Mouse (Mus musculus) lung, postnatal 0 days (tissue): ENCODE data around the gene Gabarap. TPM values are rescaled to one million over a fixed set of nuclear protein-coding genes. Genes with fewer than 3 reads are reported as not detected.

ENCODE experiments used
- ATAC-seq: fragments of 200-750 bp; cut with Nextera tagmentation; 2 replicates; pipeline ENCODE4 v1.8.0; 2017; ENCODE audit warnings: moderate library complexity
- DNase-seq: peaks from one replicate; pipeline ENCODE4 v3.0.0-alpha.2; 2016; ENCODE audit warnings: low spot score
- H3K27ac ChIP-seq: fragments of 300-500 bp; sonication (generic); 2 replicates; pipeline ENCODE4 v1.5.1; 2014; ENCODE audit warnings: antibody characterized with exemption, mild to moderate bottlenecking, low read length, mixed read lengths
- H3K27me3 ChIP-seq: fragments of 300-500 bp; sonication (generic); replicated peaks from 2 replicates; pipeline ENCODE4 v1.6.1; 2014; ENCODE audit warnings: low read length, mixed read lengths; ENCODE audit not compliant: insufficient read depth
- H3K36me3 ChIP-seq: fragments of 300-500 bp; sonication (generic); 2 replicates; pipeline ENCODE4 v1.6.1; 2014; ENCODE audit warnings: low read length, mixed read lengths; ENCODE audit not compliant: insufficient read depth
- H3K4me1 ChIP-seq: fragments of 300-500 bp; sonication (generic); 2 replicates; pipeline ENCODE4 v1.6.1; 2014; ENCODE audit warnings: antibody characterized with exemption, low read depth, low read length, mixed read lengths; ENCODE audit not compliant: insufficient read depth
- H3K4me2 ChIP-seq: fragments of 300-500 bp; sonication (generic); replicated peaks from 2 replicates; pipeline ENCODE4 v1.6.1; 2014; ENCODE audit warnings: low read depth, mild to moderate bottlenecking, low read length, moderate library complexity, mixed read lengths
- H3K4me3 ChIP-seq: fragments of 300-500 bp; sonication (generic); 2 replicates; pipeline ENCODE4 v1.5.1; 2014; ENCODE audit warnings: low read depth, low read length
- H3K9ac ChIP-seq: fragments of 300-500 bp; sonication (generic); replicated peaks from 2 replicates; pipeline ENCODE4 v1.6.1; 2014; ENCODE audit warnings: low read depth, mild to moderate bottlenecking
- H3K9me3 ChIP-seq: fragments of 300-500 bp; sonication (generic); 2 replicates; pipeline ENCODE4 v1.6.1; 2016; ENCODE audit warnings: low read length, mixed read lengths
- CTCF ChIP-seq: IDR thresholded peaks from 2 replicates; pipeline ENCODE4 v1.5.1; 2016; ENCODE audit warnings: antibody characterized with exemption, mild to moderate bottlenecking
- EP300 ChIP-seq: IDR thresholded peaks from 2 replicates; pipeline ENCODE4 v1.6.1; 2016; ENCODE audit warnings: antibody characterized with exemption, mild to moderate bottlenecking, control low read depth
- WGBS: fragments of 180-500 bp; shearing (Covaris S2); extraction: QIAGEN DNeasy Blood & Tissue Kit; methylation state at CpG from one replicate; pipeline ENCODE4 v1.1.7; 2014; 5-methylcytosine and 5-hydroxymethylcytosine counted together
- polyA plus RNA-seq: library from polyadenylated mRNA; unstranded; fragments of >200 nt; fragmentation: Nextera tagmentation; extraction: Ambion mirVana; gene quantifications from 2 replicates; pipeline ENCODE4 v1.2.1, GENCODE M21; 2015

The Gabarap gene
- polyA plus RNA-seq, 1 experiment from 2014 or later, result 624 TPM

- peaks cover 17% of the 10 kb centered on the region; the same call in 1 of the 2 replicates for H3K36me3 ChIP-seq
- no peak for ATAC-seq
- peak overlapping the region; percentile 93 for H3K4me3 ChIP-seq
- no peaks in the 10 kb centered on the region for H3K9me3 ChIP-seq
- H3K4me1 ChIP-seq, result peaks cover 22% of the 10 kb centered on the region; the same call in 1 of the 2 replicates
- no peaks in the 10 kb centered on the region for H3K27me3 ChIP-seq
- peak overlapping the region; percentile 90 for H3K9ac ChIP-seq
- DNase-seq, result no peak
- peak overlapping the region; percentile 94 for H3K4me2 ChIP-seq
- WGBS, result 4% methylated on average over 16 of the region's 16 CpGs
- peak overlapping the region; percentile 97 for H3K27ac ChIP-seq
- TF ChIP-seq CTCF, result no peak
- no peak; the same call in 1 of the 2 replicates for TF ChIP-seq EP300
Measured at GRCm38 (mm10) chr11:69979827-69980195, 11.1 kb upstream of the Gabarap start.

- under 1% methylated on average over 35 of the region's 60 CpGs for WGBS
- Histone ChIP-seq H3K9ac (peak overlapping the region; percentile 90), H3K4me1 (peaks cover 22% of the 10 kb centered on the region; the same call in 1 of the 2 replicates), H3K4me2 (peak overlapping the region; percentile 94), H3K27ac (peak overlapping the region; percentile 97), H3K4me3 (peak overlapping the region; percentile 93), H3K9me3 (no peaks in the 10 kb centered on the region), H3K27me3 (no peaks in the 10 kb centered on the region), H3K36me3 (peaks cover 19% of the 10 kb centered on the region; the same call in 1 of the 2 replicates)
- TF ChIP-seq EP300, result peak; percentile 62
- TF ChIP-seq CTCF, result no peak
- DNase-seq, result peak; percentile 100
- ATAC-seq, result peak; percentile 96
Measured at GRCm38 (mm10) chr11:69980196-69981140, 10.5 kb upstream of the Gabarap start.

GRCm38 (mm10) chr11:69981141-69981762, 9.7 kb upstream of the Gabarap start, which contains the start of gene Ctdnep1:
Ctdnep1 (plus strand) TSS chr11:69981156.
- no peak for TF ChIP-seq EP300
- TF ChIP-seq CTCF, result no peak
- Histone ChIP-seq H3K4me3 (peak within 1 kb of the TSS; percentile 93), H3K36me3 (peaks cover 18% of the 10 kb centered on the region; the same call in 1 of the 2 replicates), H3K9ac (peak within 1 kb of the TSS; percentile 90), H3K4me2 (peak within 1 kb of the TSS; percentile 94), H3K9me3 (no peaks in the 10 kb centered on the region), H3K27ac (peak within 1 kb of the TSS; percentile 97), H3K4me1 (peaks cover 22% of the 10 kb centered on the region; the same call in 1 of the 2 replicates), H3K27me3 (no peaks in the 10 kb centered on the region)
- no peak for ATAC-seq
- no peak for DNase-seq
- under 1% methylated on average over 26 of the region's 43 CpGs for WGBS

GRCm38 (mm10) chr11:69982225-69982624, 8.7 kb upstream of the Gabarap start, which contains the start of gene Elp5:
Elp5 (minus strand) TSS chr11:69982517.
- Histone ChIP-seq H3K4me3 (peak within 1 kb of the TSS; percentile 93), H3K9ac (peak within 1 kb of the TSS; percentile 90), H3K4me2 (peak within 1 kb of the TSS; percentile 94), H3K4me1 (peaks cover 22% of the 10 kb centered on the region; the same call in 1 of the 2 replicates), H3K27ac (peak within 1 kb of the TSS; percentile 97), H3K9me3 (no peaks in the 10 kb centered on the region), H3K27me3 (no peaks in the 10 kb centered on the region), H3K36me3 (peaks cover 16% of the 10 kb centered on the region; the same call in 1 of the 2 replicates)
- WGBS, result 33% methylated on average over 8 of the region's 8 CpGs
- ATAC-seq (no peak), DNase-seq (no peak)
- TF ChIP-seq EP300 (no peak), CTCF (no peak)

- Histone ChIP-seq H3K4me2 (peak overlapping the region; percentile 94), H3K4me1 (peaks cover 22% of the 10 kb centered on the region; the same call in 1 of the 2 replicates), H3K36me3 (peaks cover 13% of the 10 kb centered on the region; the same call in 1 of the 2 replicates), H3K4me3 (no peak overlapping the region), H3K27ac (peak overlapping the region; percentile 21; the same call in 1 of the 2 replicates), H3K9me3 (no peaks in the 10 kb centered on the region), H3K27me3 (no peaks in the 10 kb centered on the region), H3K9ac (no peak overlapping the region)
- 20% methylated on average over 5 of the region's 5 CpGs for WGBS
- ATAC-seq, result no peak
- DNase-seq, result no peak
- TF ChIP-seq CTCF (no peak), EP300 (no peak)
Measured at GRCm38 (mm10) chr11:69982877-69983276, 8.1 kb upstream of the Gabarap start.

GRCm38 (mm10) chr11:69983377-69983776, 7.6 kb upstream of the Gabarap start:
- peak overlapping the region; percentile 21; the same call in 1 of the 2 replicates for H3K27ac ChIP-seq
- no peak for DNase-seq
- H3K9me3 ChIP-seq, result no peaks in the 10 kb centered on the region
- no peaks in the 10 kb centered on the region for H3K27me3 ChIP-seq
- 69% methylated on average over 4 of the region's 4 CpGs for whole genome bisulfite sequencing
- peaks cover 22% of the 10 kb centered on the region; the same call in 1 of the 2 replicates for H3K4me1 ChIP-seq
- H3K36me3 ChIP-seq, result peaks cover 13% of the 10 kb centered on the region; the same call in 1 of the 2 replicates
- peak overlapping the region; percentile 94; the same call in 1 of the 2 replicates for H3K4me2 ChIP-seq
- TF ChIP-seq EP300, result no peak
- TF ChIP-seq CTCF, result no peak
- H3K9ac ChIP-seq, result no peak overlapping the region
- H3K4me3 ChIP-seq, result no peak overlapping the region
- ATAC-seq, result no peak
